Mouse (Mus musculus) olfactory bulb, adult 2 months (tissue): ENCODE measurements around the gene Rin2. TPM values are rescaled to one million over a fixed set of nuclear protein-coding genes. Genes with fewer than 3 reads are reported as not detected.

Experiments
- H3K27ac ChIP-seq: fragments of 200-500 bp; 2 replicates; pipeline ENCODE4 v1.5.1; 2012; ENCODE audit warnings: low read depth, low read length; ENCODE audit not compliant: insufficient read depth
- H3K4me1 ChIP-seq: fragments of 200-500 bp; 2 replicates; pipeline ENCODE4 v1.6.1; 2012; ENCODE audit warnings: low read length; ENCODE audit not compliant: control insufficient read depth, insufficient read depth
- H3K4me3 ChIP-seq: fragments of 200-500 bp; 2 replicates; pipeline ENCODE4 v1.5.1; 2012; ENCODE audit warnings: mild to moderate bottlenecking, low read depth, low read length, moderate library complexity; ENCODE audit not compliant: insufficient read depth
- CTCF ChIP-seq: fragments of 200-500 bp; IDR thresholded peaks from 2 replicates; pipeline ENCODE4 v1.5.1; 2012; ENCODE audit warnings: low read depth, mild to moderate bottlenecking, low read length, moderate library complexity; ENCODE audit not compliant: insufficient read depth
- POLR2A ChIP-seq: fragments of 200-500 bp; IDR thresholded peaks from 2 replicates; pipeline ENCODE4 v1.6.1; 2012; ENCODE audit warnings: mild to moderate bottlenecking, low read depth, low read length, moderate library complexity; ENCODE audit not compliant: insufficient read depth
- WGBS: fragments of 180-500 bp; shearing (Covaris S2); methylation state at CpG from one replicate; pipeline ENCODE4 v1.1.7; 2018; 5-methylcytosine and 5-hydroxymethylcytosine counted together
- polyA plus RNA-seq: library from polyadenylated mRNA; stranded (reverse); fragments of >200 nt; gene quantifications from 2 replicates; pipeline ENCODE4 v1.2.4, GENCODE M21; 2012; ENCODE audit warnings: low replicate concordance; ENCODE audit not compliant: missing spikeins, insufficient read depth, insufficient read length

The Rin2 gene
- polyA plus RNA-seq, 1 experiment, result not detected

DNA sequence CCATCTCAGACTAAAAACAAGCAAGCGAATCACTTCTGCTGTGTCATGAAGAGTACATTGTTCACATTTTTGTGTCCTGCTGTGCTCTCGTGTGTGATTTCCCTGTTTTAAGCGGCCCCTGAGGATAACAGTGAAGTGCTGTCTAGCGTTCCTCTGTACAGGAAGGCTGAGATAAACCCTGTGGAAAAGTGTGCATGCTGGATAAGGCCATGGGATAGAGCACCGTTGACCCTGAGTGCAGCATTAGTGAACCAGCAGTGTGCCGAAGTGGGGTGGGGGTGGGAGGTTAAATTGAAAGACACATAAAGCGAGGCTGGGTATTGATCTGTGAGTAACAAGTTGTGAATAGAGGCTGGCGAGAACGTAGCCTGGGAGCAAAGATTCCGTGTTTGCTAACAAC lies 94.9 kb downstream of the Rin2 start:
- H3K4me3 ChIP-seq, result no peak overlapping the region
- 31% methylated on average over 10 of the region's 10 CpGs for WGBS
- no peak overlapping the region for H3K27ac ChIP-seq
- H3K4me1 ChIP-seq, result peaks cover 2% of the 10 kb centered on the region; the same call in 1 of the 2 replicates
- TF ChIP-seq POLR2A (no peak), CTCF (no peak)

DNA sequence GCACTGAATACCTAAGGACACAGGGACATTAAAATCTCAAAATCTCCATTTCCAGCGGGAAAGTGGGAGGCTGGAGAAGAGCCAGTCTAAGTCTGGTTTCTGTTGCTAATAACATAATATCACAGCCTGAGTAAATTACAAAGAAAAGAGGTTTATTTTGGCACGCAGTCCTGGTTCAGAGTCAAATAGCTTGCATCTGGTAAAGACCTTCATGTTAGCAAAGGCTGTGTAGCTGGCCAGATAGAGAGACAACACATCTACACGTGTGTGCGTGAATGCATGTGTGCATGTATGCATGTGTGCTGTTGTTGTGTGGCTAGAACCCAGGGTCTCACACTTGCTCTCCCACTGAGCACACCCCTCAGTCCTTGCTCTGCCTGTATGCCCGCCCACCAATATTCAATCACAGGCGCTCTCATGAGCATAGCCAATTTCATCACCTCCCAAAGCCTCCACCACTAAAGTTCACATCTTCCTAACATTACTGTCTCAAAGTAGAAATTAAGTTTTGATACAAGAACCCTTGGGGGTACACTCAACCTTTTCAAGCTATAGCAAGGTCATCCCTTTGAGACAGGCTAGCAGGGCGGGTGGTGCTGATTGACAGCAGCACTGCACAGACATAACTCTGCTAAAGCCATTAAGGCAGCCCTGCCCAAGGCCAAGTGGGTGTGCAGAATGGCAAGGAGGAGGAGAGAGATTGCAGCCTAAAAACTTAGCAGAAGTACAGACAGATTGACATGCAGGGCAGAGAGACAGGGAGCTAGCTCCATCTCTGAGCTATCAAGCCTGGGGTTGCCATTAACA lies 95.9 kb downstream of the Rin2 start:
- Histone ChIP-seq H3K27ac (no peak overlapping the region), H3K4me1 (peaks cover 2% of the 10 kb centered on the region; the same call in 1 of the 2 replicates), H3K4me3 (no peak overlapping the region)
- 52% methylated on average over 7 of the region's 7 CpGs for WGBS
- TF ChIP-seq POLR2A, result no peak
- no peak for TF ChIP-seq CTCF

DNA sequence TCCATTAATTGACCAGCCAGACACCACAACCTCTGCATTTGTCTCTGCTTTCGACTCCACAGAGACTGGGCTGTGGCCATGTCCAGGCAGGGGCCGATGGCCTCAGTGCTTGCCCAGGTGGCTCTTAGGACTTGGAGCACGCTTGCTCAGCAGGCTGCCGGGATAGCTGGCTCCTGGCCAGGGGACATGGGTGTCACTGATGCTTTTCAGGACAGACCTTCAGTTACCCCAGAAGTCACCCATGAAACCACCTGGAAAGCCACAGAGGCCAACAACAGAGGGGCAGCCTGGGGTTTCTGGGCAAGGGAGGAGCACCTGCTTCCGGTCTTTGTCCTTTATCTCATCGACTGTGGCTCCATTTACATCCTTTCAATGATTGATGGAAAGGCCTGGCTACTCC lies 108.2 kb downstream of the Rin2 start:
- Histone ChIP-seq H3K4me1 (peaks cover 14% of the 10 kb centered on the region), H3K27ac (no peak overlapping the region), H3K4me3 (no peak overlapping the region)
- WGBS, result 86% methylated on average over 6 of the region's 6 CpGs
- no peak for TF ChIP-seq POLR2A
- TF ChIP-seq CTCF, result no peak

DNA sequence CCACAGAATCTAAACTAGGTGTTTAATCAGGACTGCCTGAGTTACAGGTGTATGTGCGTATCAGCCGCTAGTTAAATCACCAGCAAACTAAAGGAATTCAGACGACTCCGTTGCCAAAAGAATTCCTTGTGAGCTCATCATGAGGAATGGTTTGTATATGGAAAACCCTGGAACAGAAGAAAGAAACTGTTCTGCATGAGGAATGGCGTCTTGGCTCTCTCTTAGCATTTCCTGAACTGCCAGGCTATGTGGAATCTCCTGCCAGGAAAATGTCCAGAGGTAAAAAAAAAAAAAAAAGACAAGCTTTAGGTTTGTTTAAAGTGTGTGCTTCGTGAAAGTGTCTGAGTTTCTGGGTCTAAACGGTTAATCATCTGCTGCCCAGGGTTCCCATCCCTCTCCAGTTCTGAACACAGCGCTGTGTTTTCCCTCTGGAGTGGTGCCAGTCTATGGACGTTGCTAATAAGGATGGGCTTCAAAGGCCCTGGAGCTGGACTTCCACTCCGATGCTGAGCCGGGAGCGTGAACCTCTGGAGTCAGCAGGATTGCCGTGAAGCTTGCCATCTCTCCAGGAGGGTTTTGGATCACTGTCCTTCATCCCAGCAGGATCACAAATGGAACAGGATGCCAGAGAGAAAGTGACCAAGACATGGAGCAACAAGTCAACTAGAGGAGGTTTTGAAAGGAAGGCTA lies 109.4 kb downstream of the Rin2 start:
- Histone ChIP-seq H3K4me3 (no peak overlapping the region), H3K4me1 (peaks cover 14% of the 10 kb centered on the region), H3K27ac (no peak overlapping the region)
- 60% methylated on average over 13 of the region's 13 CpGs for WGBS
- no peak for TF ChIP-seq POLR2A
- TF ChIP-seq CTCF, result no peak

DNA sequence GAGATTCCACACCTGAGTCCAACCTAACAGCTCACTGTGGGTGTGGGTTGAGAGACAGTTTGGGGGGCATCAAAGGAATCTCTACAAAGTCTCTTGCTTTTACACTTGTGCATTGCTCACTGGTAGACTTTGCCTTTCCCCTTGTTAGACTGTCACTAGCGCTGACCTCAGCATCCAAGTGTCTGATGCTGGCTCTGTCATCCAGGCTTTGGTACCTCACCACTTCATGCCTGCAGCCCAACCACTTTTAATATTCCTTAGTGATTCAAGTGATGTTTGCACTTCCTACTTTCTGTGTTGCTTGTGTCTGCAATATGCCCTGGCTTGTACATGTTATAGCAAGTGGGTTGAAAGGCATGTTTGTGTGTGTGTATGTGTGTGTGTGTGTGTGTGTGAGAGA lies 109.9 kb downstream of the Rin2 start:
- peaks cover 14% of the 10 kb centered on the region for H3K4me1 ChIP-seq
- no peak overlapping the region for H3K27ac ChIP-seq
- no peak overlapping the region for H3K4me3 ChIP-seq
- TF ChIP-seq CTCF, result no peak
- TF ChIP-seq POLR2A, result no peak
- WGBS, result 100% methylated on average over 1 of the region's 1 CpGs

DNA sequence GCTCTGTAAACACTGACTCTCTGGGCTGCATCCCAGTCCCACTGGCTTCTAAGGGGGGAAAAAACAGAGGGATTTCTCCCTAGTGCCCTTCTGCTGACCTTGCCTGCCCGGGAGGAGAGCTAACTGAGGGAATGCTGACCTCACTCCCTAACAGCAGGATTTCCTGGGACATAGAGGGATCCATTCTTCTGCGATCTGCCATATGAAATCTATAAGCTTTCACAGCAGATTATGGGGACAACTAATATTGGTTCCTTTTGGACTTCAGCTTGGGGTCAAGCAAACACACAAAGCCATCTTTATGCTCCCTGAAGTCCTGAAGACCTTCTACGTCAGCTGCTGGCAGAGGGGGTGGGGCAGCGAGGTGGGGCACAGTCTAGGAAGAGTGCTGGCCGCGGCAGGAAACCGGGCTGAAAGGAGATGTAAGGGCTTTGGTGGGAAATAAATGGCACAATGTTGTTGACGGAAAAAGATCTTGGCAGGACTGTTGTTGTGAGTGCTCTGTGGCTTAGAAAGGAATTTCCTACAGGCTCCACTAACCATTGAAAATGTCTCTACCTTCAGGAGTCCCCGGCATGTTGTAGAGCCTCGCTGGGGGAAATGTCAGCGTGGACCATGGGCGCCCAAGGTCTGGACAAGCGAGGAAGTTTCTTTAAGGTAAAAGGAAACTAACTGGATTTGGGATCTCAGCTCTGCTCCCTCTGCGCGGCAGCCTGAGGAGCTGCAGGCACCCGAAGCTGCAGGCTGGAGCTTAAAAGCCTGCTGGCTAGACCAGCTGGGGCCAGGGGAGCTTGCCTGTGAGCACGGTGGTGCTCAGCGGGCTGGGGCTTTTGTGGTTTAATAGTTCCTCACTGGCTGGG lies 111.0 kb downstream of the Rin2 start:
- Histone ChIP-seq H3K27ac (no peak overlapping the region), H3K4me1 (peaks cover 14% of the 10 kb centered on the region), H3K4me3 (peak overlapping the region; percentile 35)
- WGBS, result 6% methylated on average over 18 of the region's 18 CpGs
- TF ChIP-seq POLR2A (no peak), CTCF (peak; percentile 7; the same call in 1 of the 2 replicates)

DNA sequence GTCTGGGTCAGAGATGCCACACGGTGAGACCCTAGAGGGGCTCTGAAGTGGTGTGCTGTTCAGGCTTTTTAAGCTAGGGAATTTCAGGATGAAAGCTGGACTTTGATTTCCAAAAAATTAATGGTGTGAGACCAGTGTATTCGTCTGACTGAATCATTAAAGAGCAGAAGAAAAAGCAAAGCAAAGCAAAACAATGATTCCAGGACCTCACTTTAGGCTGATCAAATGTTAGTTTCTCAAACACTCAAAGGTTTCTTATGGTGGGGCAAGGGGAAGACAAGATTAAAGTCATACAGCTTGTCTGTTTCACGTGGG lies 111.6 kb downstream of the Rin2 start:
- TF ChIP-seq POLR2A, result no peak
- TF ChIP-seq CTCF, result no peak
- H3K4me3 ChIP-seq, result peak overlapping the region; percentile 35
- WGBS, result 29% methylated on average over 3 of the region's 3 CpGs
- H3K4me1 ChIP-seq, result peaks cover 14% of the 10 kb centered on the region
- H3K27ac ChIP-seq, result no peak overlapping the region

DNA sequence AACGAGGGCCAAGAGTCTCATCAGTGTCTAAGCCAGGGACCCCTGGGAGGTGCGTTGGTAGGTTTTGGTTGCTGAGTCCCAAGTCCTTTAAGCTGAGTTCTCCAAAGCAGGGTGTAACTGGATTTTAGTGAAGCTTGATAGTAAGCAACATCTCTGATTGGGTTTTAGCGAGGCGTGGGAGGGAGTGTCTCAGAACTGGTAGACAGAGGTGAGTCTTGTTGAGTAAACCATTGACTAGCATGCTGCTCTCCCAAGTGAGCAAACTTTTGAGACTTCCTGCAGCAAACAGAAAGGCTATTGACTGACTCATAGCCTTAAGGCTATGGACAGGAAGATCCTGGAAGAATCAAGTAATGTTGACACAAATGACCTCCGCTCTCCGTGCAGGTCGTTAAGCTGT lies 112.5 kb downstream of the Rin2 start:
- Histone ChIP-seq H3K4me3 (no peak overlapping the region), H3K27ac (no peak overlapping the region), H3K4me1 (peaks cover 14% of the 10 kb centered on the region)
- no peak for TF ChIP-seq POLR2A
- no peak for TF ChIP-seq CTCF
- WGBS, result 83% methylated on average over 7 of the region's 7 CpGs
